Mouse (Mus musculus) heart, embryonic 14.5 days (tissue): Measurements from ENCODE around the gene Cerk. TPM values are rescaled to one million over a fixed set of nuclear protein-coding genes. Genes with fewer than 3 reads are reported as not detected.
"Not testable (repeated sequence)": the region's sequence is repeated elsewhere in the genome, so short reads cannot be mapped to it uniquely, and the experiment has no call there.

Experiments
- ATAC-seq: fragments of 200-750 bp; cut with Nextera tagmentation; 2 replicates; pipeline ENCODE4 v1.8.0; 2017; ENCODE audit warnings: low read depth, moderate TSS enrichment; ENCODE audit not compliant: insufficient number of reproducible peaks, insufficient read depth, low FRiP score
- H3K27ac ChIP-seq, 2 experiments: fragments of 200-500 bp in 1 of 2; fragments of 300-500 bp in 1 of 2; sonication (generic) in 1 of 2; replicated peaks in 1 of 2; 2 replicates each; pipeline ENCODE4 v1.5.1; 2012 to 2014; ENCODE audit warnings: low read depth in 2 of 2, low read length in 2 of 2, control low read depth in 1 of 2, mild to moderate bottlenecking in 1 of 2, mixed read lengths in 1 of 2; ENCODE audit not compliant: control insufficient read depth in 1 of 2, insufficient read depth in 1 of 2
- H3K27me3 ChIP-seq: fragments of 300-500 bp; sonication (generic); 2 replicates; pipeline ENCODE4 v1.6.1; 2014; ENCODE audit warnings: mild to moderate bottlenecking, low read length, control low read depth; ENCODE audit not compliant: control insufficient read depth, insufficient read depth
- H3K36me3 ChIP-seq: fragments of 300-500 bp; sonication (generic); 2 replicates; pipeline ENCODE4 v1.6.1; 2014; ENCODE audit warnings: mild to moderate bottlenecking, control low read depth, low read length, mixed read lengths; ENCODE audit not compliant: control insufficient read depth, insufficient read depth
- H3K4me1 ChIP-seq, 2 experiments: fragments of 200-500 bp in 1 of 2; fragments of 300-500 bp in 1 of 2; sonication (generic) in 1 of 2; 2 replicates each; pipeline ENCODE4 v1.6.1; 2012 to 2014; ENCODE audit warnings: low read length in 2 of 2, control low read depth in 1 of 2, mixed read lengths in 1 of 2; ENCODE audit not compliant: control insufficient read depth in 2 of 2, insufficient read depth in 2 of 2
- H3K4me2 ChIP-seq: fragments of 300-500 bp; sonication (generic); 2 replicates; pipeline ENCODE4 v1.6.1; 2014; ENCODE audit warnings: mild to moderate bottlenecking, low read length
- H3K4me3 ChIP-seq, 2 experiments: fragments of 200-500 bp in 1 of 2; fragments of 300-500 bp in 1 of 2; sonication (generic) in 1 of 2; 2 replicates each; pipeline ENCODE4 v1.5.1; 2012 to 2014; ENCODE audit warnings: low read length in 2 of 2, mild to moderate bottlenecking in 2 of 2, control low read depth in 1 of 2, low read depth in 1 of 2, moderate library complexity in 1 of 2; ENCODE audit not compliant: control insufficient read depth in 1 of 2, insufficient read depth in 1 of 2
- H3K9ac ChIP-seq: fragments of 300-500 bp; sonication (generic); 2 replicates; pipeline ENCODE4 v1.6.1; 2014; ENCODE audit warnings: mild to moderate bottlenecking, low read length
- H3K9me3 ChIP-seq: fragments of 300-500 bp; sonication (generic); 2 replicates; pipeline ENCODE4 v1.6.1; 2016; ENCODE audit warnings: low read length, control low read depth; ENCODE audit not compliant: control insufficient read depth
- WGBS: fragments of 180-500 bp; shearing (Covaris S2); extraction: QIAGEN DNeasy Blood & Tissue Kit; methylation state at CpG from one replicate; pipeline ENCODE4 v1.1.7; 2014; 5-methylcytosine and 5-hydroxymethylcytosine counted together
- polyA plus RNA-seq: library from polyadenylated mRNA; unstranded; fragments of >200 nt; fragmentation: Nextera tagmentation; extraction: Ambion mirVana; gene quantifications from 2 replicates; pipeline ENCODE4 v1.2.1, GENCODE M21; 2014

Cerk gene
- polyA plus RNA-seq, 1 experiment from 2014 or later = 16.1 TPM

DNA sequence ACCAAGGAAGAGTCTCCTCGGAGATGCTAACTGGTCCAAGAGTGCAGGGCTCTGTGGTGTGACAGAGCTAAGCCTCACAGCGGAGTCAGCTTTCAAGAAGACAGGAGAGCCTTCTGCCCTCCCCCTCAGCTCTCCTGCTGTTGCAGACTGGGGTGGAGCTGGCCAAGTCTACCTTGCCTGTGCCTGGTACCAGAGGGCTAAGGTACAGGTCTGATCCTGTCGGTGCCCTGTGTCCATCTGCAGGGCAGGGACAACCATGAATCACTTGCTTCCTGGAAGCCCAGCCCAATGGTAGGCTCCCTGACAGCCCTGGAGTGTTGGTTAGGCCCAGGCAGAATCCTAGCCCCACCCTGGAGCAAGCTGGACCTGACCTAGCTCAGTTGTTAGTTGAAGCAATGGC lies 745 bp upstream of the Cerk start:
- no peak overlapping the region; a peak in 1 of 4 replicates for H3K4me3 ChIP-seq
- no peak overlapping the region for H3K9ac ChIP-seq
- peak overlapping the region; percentile 79; the same call in 1 of the 2 replicates for H3K4me2 ChIP-seq
- H3K27me3 ChIP-seq = no peaks in the 10 kb centered on the region
- no peaks in the 10 kb centered on the region for H3K9me3 ChIP-seq
- no peak overlapping the region for H3K27ac ChIP-seq
- ATAC-seq = no peak
- H3K36me3 ChIP-seq = no peaks in the 10 kb centered on the region
- WGBS = 50% methylated on average over 3 of the region's 3 CpGs
- H3K4me1 ChIP-seq = peaks cover 35 to 43% of the 10 kb centered on the region in 2 experiments

DNA sequence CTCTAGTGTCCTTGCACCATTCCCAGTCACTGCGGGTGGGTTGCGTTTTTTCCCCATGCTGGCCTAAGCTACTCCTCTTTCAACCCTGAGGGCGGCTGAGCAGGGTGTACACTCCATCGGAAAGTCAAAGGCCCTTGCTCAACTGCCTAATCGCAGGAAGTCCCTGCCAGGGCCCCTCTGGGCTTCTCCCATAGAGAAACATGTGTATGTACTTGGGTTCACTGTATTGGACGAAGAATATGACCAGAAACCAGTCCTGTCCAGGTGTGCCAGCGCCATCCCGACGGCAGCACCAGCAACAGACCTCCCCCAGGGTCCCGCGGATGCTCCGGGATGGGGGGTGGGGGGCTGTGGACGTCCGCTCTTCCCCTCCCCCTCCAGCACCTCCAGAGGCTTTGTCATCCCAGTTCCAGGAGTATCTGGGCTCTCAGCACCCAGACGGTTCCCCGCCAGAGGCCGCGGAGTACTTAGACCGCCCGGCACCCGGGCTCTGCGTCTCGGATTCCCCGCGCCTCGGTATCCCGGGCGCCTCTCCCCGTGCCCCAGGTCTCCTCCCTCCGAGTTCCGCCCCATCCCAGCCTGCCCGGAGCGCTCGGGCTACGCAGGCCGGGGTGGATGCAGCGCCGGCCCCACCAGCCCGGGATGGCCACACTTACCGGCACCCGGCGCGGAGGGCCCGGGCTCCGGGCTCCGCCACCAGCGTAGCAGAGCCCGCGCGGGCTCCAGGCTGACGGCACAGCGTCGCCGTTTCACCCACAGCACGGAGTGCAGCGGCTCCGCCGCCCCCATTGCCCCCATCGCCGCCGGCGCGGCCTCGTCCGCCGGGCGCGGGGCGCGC lies 871 bp downstream of the Cerk start:
- under 1% methylated on average over 68 of the region's 70 CpGs for WGBS
- peaks cover 36 to 45% of the 10 kb centered on the region in 2 experiments for H3K4me1 ChIP-seq
- H3K27ac ChIP-seq = peak overlapping the region; percentile 96
- no peaks in the 10 kb centered on the region for H3K36me3 ChIP-seq
- no peaks in the 10 kb centered on the region for H3K9me3 ChIP-seq
- H3K4me2 ChIP-seq = peak overlapping the region; percentile 79
- ATAC-seq = peak; percentile 16; the same call in 1 of the 2 replicates
- H3K27me3 ChIP-seq = no peaks in the 10 kb centered on the region
- peak overlapping the region; percentile 98 for H3K9ac ChIP-seq
- peak overlapping the region; percentile 82 to 95 for H3K4me3 ChIP-seq

DNA sequence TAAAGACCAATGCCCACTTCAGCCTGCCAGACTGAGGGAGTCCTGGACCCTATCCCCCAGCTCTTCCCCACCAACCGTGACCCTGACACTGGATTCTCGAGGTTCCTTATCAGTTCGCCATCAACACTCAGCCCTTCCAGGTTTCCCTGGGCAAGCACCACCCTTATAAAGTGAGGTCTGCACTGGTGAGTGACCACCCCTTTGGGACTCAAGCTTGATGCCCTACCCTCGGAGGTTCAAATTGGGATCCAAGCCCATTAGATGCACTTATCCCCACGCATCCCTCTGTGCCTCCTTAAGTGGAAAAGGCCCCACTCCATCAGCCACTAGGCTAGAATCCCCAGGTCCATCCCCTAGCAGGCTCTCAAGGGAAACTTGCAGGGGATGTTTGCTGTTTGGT lies 1.9 kb downstream of the Cerk start:
- WGBS = 54% methylated on average over 5 of the region's 5 CpGs
- H3K27ac ChIP-seq = no peak overlapping the region
- peaks cover 31 to 39% of the 10 kb centered on the region in 2 experiments for H3K4me1 ChIP-seq

DNA sequence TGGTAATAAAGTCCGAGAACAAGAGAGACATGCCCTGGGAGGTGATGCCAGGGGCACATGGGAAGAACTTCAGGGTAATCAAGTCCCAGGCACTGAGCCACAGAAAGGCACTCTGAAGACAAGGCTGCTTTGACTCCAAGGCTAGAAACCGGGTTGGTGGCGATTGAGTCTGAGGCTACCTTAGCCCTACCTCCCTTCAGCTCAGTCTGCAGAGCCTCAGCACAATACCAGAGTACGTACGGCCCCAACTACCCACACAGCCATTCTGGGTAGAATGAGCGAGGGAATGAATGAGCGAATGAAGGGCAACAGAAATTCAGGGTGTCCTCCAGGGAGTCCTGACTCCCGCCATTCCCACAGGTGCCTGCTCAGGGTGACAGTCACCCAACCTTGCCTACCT lies 2.5 kb downstream of the Cerk start:
- 93% methylated on average over 8 of the region's 8 CpGs for WGBS
- H3K27ac ChIP-seq = no peak overlapping the region
- ATAC-seq = no peak
- H3K4me3 ChIP-seq = no peak overlapping the region
- no peak overlapping the region for H3K4me2 ChIP-seq
- no peaks in the 10 kb centered on the region for H3K36me3 ChIP-seq
- no peaks in the 10 kb centered on the region for H3K9me3 ChIP-seq
- H3K4me1 ChIP-seq = peaks cover 26 to 34% of the 10 kb centered on the region in 2 experiments
- no peak overlapping the region for H3K9ac ChIP-seq
- H3K27me3 ChIP-seq = no peaks in the 10 kb centered on the region

More for the DNA sequence above, 1.9 kb downstream of the Cerk start:
- Histone ChIP-seq H3K4me2 (peak overlapping the region; percentile 79), H3K9me3 (no peaks in the 10 kb centered on the region), H3K36me3 (no peaks in the 10 kb centered on the region), H3K4me3 (peak overlapping the region; percentile 82 to 95; a peak in 3 of 4 replicates), H3K27me3 (no peaks in the 10 kb centered on the region), H3K9ac (peak overlapping the region; percentile 98)
- no peak for ATAC-seq

DNA sequence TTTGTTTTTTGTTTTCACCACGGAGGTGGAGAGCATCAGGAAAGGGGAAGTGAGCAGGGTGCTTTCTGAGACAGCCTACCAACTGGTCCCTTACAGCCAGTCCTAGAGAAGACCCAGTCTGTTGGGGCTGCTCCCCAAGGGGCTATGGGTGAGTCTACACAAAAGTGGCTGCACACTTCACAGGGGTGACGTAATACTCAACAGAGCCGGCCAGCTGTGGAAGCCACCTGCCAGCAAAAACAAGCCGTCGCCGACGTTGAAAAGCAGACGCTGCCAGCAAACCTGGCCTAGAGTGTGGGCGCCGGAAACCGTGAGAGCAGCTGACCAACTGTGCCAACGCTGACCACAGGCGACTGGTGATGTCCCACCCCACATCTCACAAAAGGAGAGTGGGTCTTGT lies 3.3 kb downstream of the Cerk start:
- 33% methylated on average over 13 of the region's 13 CpGs for WGBS
- H3K4me2 ChIP-seq = peak overlapping the region; percentile 40
- 0 out of 2 replicates have a peak overlapping the region, but pooled peaks have one; percentile 8 for H3K9ac ChIP-seq
- ATAC-seq = no peak
- no peak overlapping the region for H3K4me3 ChIP-seq
- H3K27me3 ChIP-seq = no peaks in the 10 kb centered on the region
- peaks cover 28 to 32% of the 10 kb centered on the region in 2 experiments for H3K4me1 ChIP-seq
- H3K36me3 ChIP-seq = no peaks in the 10 kb centered on the region
- peak overlapping the region; percentile 4 to 75; a peak in 2 of 4 replicates for H3K27ac ChIP-seq
- no peaks in the 10 kb centered on the region for H3K9me3 ChIP-seq

DNA sequence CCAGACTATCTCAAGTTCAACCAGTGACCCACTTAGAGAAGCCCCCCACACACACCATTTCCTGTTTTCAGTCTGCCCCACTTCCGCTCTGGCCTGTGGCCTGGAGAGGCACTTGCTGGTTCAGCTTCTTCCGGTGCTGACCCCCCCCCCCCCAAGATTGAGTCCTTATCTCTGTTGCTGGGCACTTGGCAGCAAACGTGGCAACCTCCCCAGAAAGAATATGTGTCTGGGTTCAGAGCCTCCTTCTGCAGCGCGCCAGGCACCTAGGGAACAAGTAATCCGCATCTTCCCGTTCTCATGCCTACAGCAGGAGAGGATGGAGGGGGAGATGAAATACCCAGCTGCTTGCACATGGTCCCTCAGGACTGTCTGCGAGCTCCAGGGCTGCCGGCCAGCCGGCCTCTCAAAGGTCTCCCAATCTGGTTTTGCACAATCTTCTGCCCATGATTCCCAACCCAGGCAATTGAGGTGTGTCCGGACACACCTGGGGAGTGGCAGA lies 4.0 kb downstream of the Cerk start:
- WGBS = 26% methylated on average over 11 of the region's 11 CpGs
- no peaks in the 10 kb centered on the region for H3K36me3 ChIP-seq
- no peaks in the 10 kb centered on the region for H3K9me3 ChIP-seq
- H3K4me1 ChIP-seq = peaks cover 32 to 36% of the 10 kb centered on the region in 2 experiments
- H3K9ac ChIP-seq = 0 out of 2 replicates have a peak overlapping the region, but pooled peaks have one; percentile 16
- peak overlapping the region; percentile 54 to 75; a peak in 3 of 4 replicates for H3K27ac ChIP-seq
- 0 out of 4 replicates have a peak overlapping the region, but pooled peaks of 1 of the 2 experiments have one; percentile 13 for H3K4me3 ChIP-seq
- no peaks in the 10 kb centered on the region for H3K27me3 ChIP-seq
- ATAC-seq = no peak
- peak overlapping the region; percentile 40 for H3K4me2 ChIP-seq

DNA sequence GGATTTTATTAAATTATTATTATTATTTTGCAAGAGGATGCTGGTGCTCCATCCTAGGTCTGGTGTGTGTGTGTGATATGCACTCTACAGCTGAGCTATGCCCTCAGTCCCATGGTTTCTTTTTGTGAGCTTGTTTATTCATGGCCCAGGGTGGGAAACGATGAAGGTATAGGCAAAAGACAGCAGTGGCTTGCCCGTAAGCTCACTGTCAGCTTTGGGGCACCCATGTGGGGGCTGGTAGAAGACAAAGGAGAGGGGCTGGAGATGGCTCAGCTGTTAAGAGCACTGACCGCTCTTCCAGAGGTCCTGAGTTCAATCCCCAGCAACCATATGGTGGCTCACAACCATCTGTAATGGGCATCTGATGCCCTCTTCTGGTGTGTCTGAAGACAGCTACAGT lies 4.6 kb downstream of the Cerk start:
- 97% methylated on average over 3 of the region's 3 CpGs for WGBS
- ATAC-seq, H3K4me3 ChIP-seq, H3K36me3 ChIP-seq, H3K9me3 ChIP-seq, H3K9ac ChIP-seq, H3K27me3 ChIP-seq, H3K4me2 ChIP-seq: not testable (repeated sequence)
- Histone ChIP-seq H3K27ac (0 out of 4 replicates have a peak overlapping the region, but pooled peaks of 1 of the 2 experiments have one; percentile 9), H3K4me1 (peaks cover 32 to 37% of the 10 kb centered on the region in 2 experiments)
